Mouse (Mus musculus) liver, adult 2 months (tissue): ENCODE measurements at regions not wholly inside any gene's neighbourhood (a gene's known extent, or its start where the extent isn't known, plus 50 kb on each side); places are given as distances from the start of the nearest gene placed in this dataset.

Experiments
- DNase-seq: peaks from one replicate; pipeline ENCODE4 v3.0.0-alpha.2; 2011; ENCODE audit warnings: low read depth, low spot score; ENCODE audit errors: extremely low read depth
- H3K27ac ChIP-seq: fragments of 200-500 bp; replicated peaks from 2 replicates; pipeline ENCODE4 v1.5.1; 2012; ENCODE audit warnings: low read depth, mild to moderate bottlenecking, control low read depth, inconsistent platforms, low read length; ENCODE audit not compliant: insufficient read depth
- H3K27me3 ChIP-seq: fragments of 200-500 bp; 2 replicates; pipeline ENCODE4 v1.6.1; 2012; ENCODE audit warnings: mild to moderate bottlenecking, moderate library complexity, low read length, inconsistent platforms; ENCODE audit not compliant: control insufficient read depth, insufficient read depth
- H3K36me3 ChIP-seq: fragments of 200-500 bp; 2 replicates; pipeline ENCODE4 v1.6.1; 2012; ENCODE audit warnings: low read length, inconsistent platforms; ENCODE audit not compliant: control insufficient read depth, insufficient read depth
- H3K4me1 ChIP-seq: fragments of 200-500 bp; 2 replicates; pipeline ENCODE4 v1.6.1; 2011; ENCODE audit warnings: low read length; ENCODE audit not compliant: control insufficient read depth, insufficient read depth
- H3K4me3 ChIP-seq: fragments of 200-500 bp; 2 replicates; pipeline ENCODE4 v1.5.1; 2011; ENCODE audit warnings: low read depth, mild to moderate bottlenecking, control low read depth, low read length, moderate library complexity; ENCODE audit not compliant: insufficient read depth
- H3K79me2 ChIP-seq: fragments of 200-500 bp; 2 replicates; pipeline ENCODE4 v1.6.1; 2012; ENCODE audit warnings: inconsistent platforms, mild to moderate bottlenecking, low read length, moderate library complexity; ENCODE audit not compliant: control insufficient read depth, insufficient read depth
- H3K9ac ChIP-seq: fragments of 200-500 bp; 2 replicates; pipeline ENCODE4 v1.6.1; 2012; ENCODE audit warnings: low read depth, mild to moderate bottlenecking, control low read depth, inconsistent platforms, low read length
- CTCF ChIP-seq: fragments of 200-500 bp; IDR thresholded peaks from 2 replicates; pipeline ENCODE4 v1.5.1; 2011; ENCODE audit warnings: low read depth, low read length, control low read depth
- POLR2A ChIP-seq: fragments of 200-500 bp; IDR thresholded peaks from 2 replicates; pipeline ENCODE4 v1.6.1; 2011; ENCODE audit warnings: low read length, control low read depth; ENCODE audit not compliant: insufficient read depth; ENCODE audit errors: extremely low read depth
- WGBS: fragments of 180-500 bp; shearing (Covaris S2); methylation state at CpG from one replicate; pipeline ENCODE4 v1.1.7; 2018; 5-methylcytosine and 5-hydroxymethylcytosine counted together

- 78% methylated on average over 6 of the region's 6 CpGs for WGBS
- Histone ChIP-seq H3K4me1 (no peaks in the 10 kb centered on the region), H3K9ac (no peak overlapping the region), H3K79me2 (no peaks in the 10 kb centered on the region), H3K36me3 (no peaks in the 10 kb centered on the region), H3K4me3 (no peak overlapping the region), H3K27ac (no peak overlapping the region), H3K27me3 (no peaks in the 10 kb centered on the region)
- no peak for TF ChIP-seq CTCF
- TF ChIP-seq POLR2A: no peak
- no peak for DNase-seq
Observed at GRCm38 (mm10) chr3:147118622-147119021, 266.5 kb downstream of the Ttll7 start.

GRCm38 (mm10) chr3:147121826-147122225, 269.7 kb downstream of the Ttll7 start:
- no peaks in the 10 kb centered on the region for H3K27me3 ChIP-seq
- H3K27ac ChIP-seq: no peak overlapping the region
- H3K9ac ChIP-seq: no peak overlapping the region
- WGBS: 82% methylated on average over 6 of the region's 6 CpGs
- no peaks in the 10 kb centered on the region for H3K36me3 ChIP-seq
- no peaks in the 10 kb centered on the region for H3K79me2 ChIP-seq
- no peak for DNase-seq
- TF ChIP-seq POLR2A: no peak
- no peak for TF ChIP-seq CTCF
- no peak overlapping the region for H3K4me3 ChIP-seq
- no peaks in the 10 kb centered on the region for H3K4me1 ChIP-seq

- Histone ChIP-seq H3K4me1 (no peaks in the 10 kb centered on the region), H3K79me2 (no peaks in the 10 kb centered on the region), H3K4me3 (no peak overlapping the region), H3K36me3 (no peaks in the 10 kb centered on the region), H3K27me3 (no peaks in the 10 kb centered on the region), H3K9ac (no peak overlapping the region), H3K27ac (no peak overlapping the region)
- TF ChIP-seq POLR2A (no peak), CTCF (no peak)
- no peak for DNase-seq
- WGBS: 77% methylated on average over 6 of the region's 6 CpGs
Observed at GRCm38 (mm10) chr3:147127740-147128139, 275.6 kb downstream of the Ttll7 start.

DNA sequence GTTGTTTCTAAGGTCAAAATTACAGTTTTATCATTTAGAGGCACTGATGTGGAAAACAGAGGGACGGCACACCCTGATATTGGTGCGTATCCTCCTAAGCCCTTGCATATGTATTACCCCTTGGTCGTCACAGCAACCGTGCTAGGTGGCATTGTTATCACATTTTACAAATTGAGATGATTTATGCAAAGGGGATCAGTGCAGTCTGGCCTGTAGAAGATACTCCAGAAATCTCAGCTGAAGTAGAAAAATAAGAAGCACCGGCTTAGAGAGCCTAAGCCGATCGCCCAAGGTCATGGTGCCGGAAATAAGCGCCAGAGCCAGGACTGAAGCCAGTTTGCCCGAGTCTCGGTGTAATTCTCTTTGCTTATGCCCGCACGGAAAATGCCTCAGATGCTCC, 280.7 kb downstream of the Ttll7 start:
- WGBS: 91% methylated on average over 13 of the region's 13 CpGs
- no peak overlapping the region for H3K27ac ChIP-seq
- no peaks in the 10 kb centered on the region for H3K27me3 ChIP-seq
- H3K4me3 ChIP-seq: no peak overlapping the region
- H3K9ac ChIP-seq: no peak overlapping the region
- no peaks in the 10 kb centered on the region for H3K36me3 ChIP-seq
- no peaks in the 10 kb centered on the region for H3K4me1 ChIP-seq
- TF ChIP-seq CTCF: no peak
- no peak for TF ChIP-seq POLR2A
- no peak for DNase-seq
- H3K79me2 ChIP-seq: no peaks in the 10 kb centered on the region

DNA sequence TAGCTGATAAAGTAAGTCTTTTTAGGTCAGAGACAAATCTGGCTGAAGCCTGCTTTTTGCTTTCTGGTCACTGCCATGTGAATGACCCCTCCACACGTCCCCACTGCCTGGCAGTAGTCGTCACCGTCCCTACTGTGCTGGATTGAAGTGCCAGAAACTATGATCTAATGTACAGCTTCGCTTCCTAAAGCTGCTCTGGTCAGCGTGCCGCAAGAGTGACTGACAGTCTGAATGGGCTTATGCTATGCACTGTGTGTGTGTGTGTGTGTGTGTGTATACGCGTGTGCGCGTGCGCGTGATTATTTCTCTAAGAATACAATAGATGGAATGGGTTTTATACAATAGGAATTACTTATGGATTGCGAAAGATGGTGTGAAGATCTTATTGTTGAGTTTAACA, 281.2 kb downstream of the Ttll7 start:
- 90% methylated on average over 13 of the region's 13 CpGs for WGBS
- Histone ChIP-seq H3K9ac (no peak overlapping the region), H3K27me3 (no peaks in the 10 kb centered on the region), H3K4me3 (no peak overlapping the region), H3K79me2 (no peaks in the 10 kb centered on the region), H3K4me1 (no peaks in the 10 kb centered on the region), H3K27ac (no peak overlapping the region), H3K36me3 (no peaks in the 10 kb centered on the region)
- no peak for DNase-seq
- TF ChIP-seq POLR2A (no peak), CTCF (no peak)

DNA sequence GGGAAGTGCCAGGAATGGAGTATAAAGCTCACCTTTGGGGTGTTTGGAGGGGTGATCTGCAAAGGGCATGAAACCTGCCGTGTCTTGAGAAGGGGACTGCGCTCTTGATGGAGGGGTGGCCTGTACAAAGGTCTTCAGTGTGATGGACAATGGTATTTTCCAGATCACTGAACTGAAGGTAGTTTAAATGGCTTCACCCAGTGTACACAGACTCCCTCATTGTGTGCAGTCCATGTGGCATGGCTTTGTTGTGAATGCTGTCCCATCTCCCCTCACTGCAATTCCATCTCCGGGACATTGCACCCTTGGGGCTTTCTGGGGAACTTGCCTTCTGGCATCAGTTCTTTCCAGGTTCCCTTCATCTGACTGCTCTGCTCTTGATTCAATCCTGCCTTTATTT, 288.2 kb downstream of the Ttll7 start:
- Histone ChIP-seq H3K9ac (no peak overlapping the region), H3K79me2 (no peaks in the 10 kb centered on the region), H3K4me1 (no peaks in the 10 kb centered on the region), H3K4me3 (no peak overlapping the region), H3K36me3 (no peaks in the 10 kb centered on the region), H3K27me3 (no peaks in the 10 kb centered on the region), H3K27ac (no peak overlapping the region)
- no peak for TF ChIP-seq CTCF
- TF ChIP-seq POLR2A: no peak
- no peak for DNase-seq
- 93% methylated on average over 3 of the region's 3 CpGs for WGBS
